Mouse (Mus musculus) large intestine, adult 2 months (tissue): ENCODE measurements around the gene Pon2. TPM values are rescaled to one million over a fixed set of nuclear protein-coding genes. Genes with fewer than 3 reads are reported as not detected.
"Not testable (repeated sequence)": the region's sequence is repeated elsewhere in the genome, so short reads cannot be mapped to it uniquely, and the experiment has no call there.

ENCODE experiments used
- DNase-seq: peaks from one replicate; pipeline ENCODE4 v3.0.0-alpha.2; 2012; ENCODE audit warnings: low read depth, low spot score
- WGBS: fragments of 180-500 bp; shearing (Covaris S2); methylation state at CpG from one replicate; pipeline ENCODE4 v1.1.7; 2018; 5-methylcytosine and 5-hydroxymethylcytosine counted together
- polyA plus RNA-seq: library from polyadenylated mRNA; depleted of rRNA; stranded (reverse); fragments of >200 nt; gene quantifications from 2 replicates; pipeline ENCODE4 v1.2.3, GENCODE M21; 2012; rRNA removed

The Pon2 gene
- polyA plus RNA-seq: 28.7 and 37.6 TPM in 2 replicates

GRCm38 (mm10) chr6:5298092-5298554, at the start of gene Pon2:
TSS of gene Pon2 (minus strand) at chr6:5298455.
- under 1% methylated on average over 44 of the region's 47 CpGs for WGBS
- DNase-seq: no peak

- WGBS: 47% methylated on average over 6 of the region's 6 CpGs
- no peak for DNase-seq
Observed at GRCm38 (mm10) chr6:5344255-5344654, 46.0 kb upstream of the Pon2 start.

- WGBS: 80% methylated on average over 1 of the region's 1 CpGs
- not testable (repeated sequence) for DNase-seq
Observed at GRCm38 (mm10) chr6:5339283-5339682, 41.0 kb upstream of the Pon2 start.

- not testable (repeated sequence) for DNase-seq
- WGBS: 92% methylated on average over 4 of the region's 4 CpGs
Observed at GRCm38 (mm10) chr6:5338781-5339180, 40.5 kb upstream of the Pon2 start.

- not testable (repeated sequence) for DNase-seq
Observed at GRCm38 (mm10) chr6:5336016-5336415, 37.8 kb upstream of the Pon2 start.

- DNase-seq: no peak
- 81% methylated on average over 5 of the region's 5 CpGs for WGBS
Observed at GRCm38 (mm10) chr6:5334021-5334420, 35.8 kb upstream of the Pon2 start.

DNA sequence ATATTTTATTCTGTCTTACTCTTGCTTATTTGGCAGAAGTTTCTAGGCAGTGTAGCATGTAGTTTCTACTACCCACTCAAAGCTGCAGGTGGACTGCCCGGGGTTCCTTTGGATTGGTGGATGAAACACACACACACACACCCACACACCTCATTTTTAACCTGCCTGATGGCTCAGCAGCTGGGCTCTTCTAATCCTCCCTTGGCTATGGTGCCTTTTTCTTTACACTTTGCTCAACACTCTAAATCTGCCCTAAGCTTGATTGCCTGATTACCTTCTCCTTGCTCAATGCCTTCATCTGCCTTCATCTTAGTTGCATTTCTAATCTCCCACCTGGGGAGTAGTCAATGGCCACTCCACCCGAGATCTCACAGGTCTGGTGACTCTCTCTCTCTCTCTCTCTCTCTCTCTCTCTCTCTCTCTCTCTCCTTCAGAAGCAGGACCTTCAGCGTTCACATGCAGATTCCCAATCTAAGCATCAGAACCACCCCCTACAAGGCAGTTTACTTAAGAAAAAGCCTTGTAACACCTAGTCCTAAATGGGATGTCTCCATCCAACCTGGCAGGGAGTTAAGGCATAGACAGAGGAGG, 34.4 kb upstream of the Pon2 start:
- DNase-seq: no peak

DNA sequence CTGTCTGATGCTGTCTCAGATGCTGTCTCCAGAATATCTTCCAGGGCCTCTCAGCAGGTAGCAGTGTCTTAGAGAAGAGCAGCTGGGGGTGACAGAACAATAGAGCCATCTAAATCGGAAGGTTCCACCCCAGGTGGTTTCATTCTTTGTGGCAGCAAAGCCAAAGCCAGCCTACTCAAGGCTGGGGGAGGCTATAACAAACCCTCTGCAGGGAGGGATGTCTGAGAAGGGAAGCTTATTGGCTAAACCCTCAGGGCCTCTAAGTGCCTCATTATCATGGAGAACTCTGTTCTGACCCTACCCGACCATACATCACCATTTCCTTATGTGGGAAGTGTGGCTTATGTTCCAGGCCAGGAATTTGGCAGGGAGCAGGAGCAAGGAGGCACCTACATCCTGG, 26.9 kb upstream of the Pon2 start:
- 72% methylated on average over 2 of the region's 2 CpGs for WGBS
- DNase-seq: no peak

More for the DNA sequence above, 34.4 kb upstream of the Pon2 start:
- 76% methylated on average over 3 of the region's 3 CpGs for WGBS

- 94% methylated on average over 6 of the region's 6 CpGs for WGBS
- DNase-seq: not testable (repeated sequence)
Observed at GRCm38 (mm10) chr6:5324101-5324500, 25.8 kb upstream of the Pon2 start.

DNA sequence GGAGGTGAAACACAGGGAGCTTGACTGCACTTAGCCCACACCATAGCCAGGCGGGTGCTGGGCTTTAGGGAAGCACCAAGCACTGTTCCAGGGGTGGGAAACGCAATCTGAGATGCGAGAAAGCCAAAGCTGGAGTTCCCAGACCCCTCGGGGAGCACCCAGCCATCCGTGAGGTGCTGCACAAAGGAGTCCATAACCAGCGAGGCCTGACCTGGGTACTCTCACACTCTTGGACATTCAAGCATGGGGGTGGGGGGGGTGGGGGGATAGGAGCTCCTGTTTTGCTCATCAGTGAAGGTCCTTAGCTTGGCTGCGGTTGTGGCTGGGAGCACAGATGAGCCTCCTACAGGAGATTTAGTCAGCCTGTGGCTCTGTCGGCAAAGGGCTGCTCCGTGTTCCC, 18.4 kb upstream of the Pon2 start:
- 96% methylated on average over 9 of the region's 9 CpGs for WGBS
- no peak for DNase-seq

- WGBS: 33% methylated on average over 3 of the region's 3 CpGs
- DNase-seq: no peak
Observed at GRCm38 (mm10) chr6:5315053-5315759, 17.0 kb upstream of the Pon2 start.

DNA sequence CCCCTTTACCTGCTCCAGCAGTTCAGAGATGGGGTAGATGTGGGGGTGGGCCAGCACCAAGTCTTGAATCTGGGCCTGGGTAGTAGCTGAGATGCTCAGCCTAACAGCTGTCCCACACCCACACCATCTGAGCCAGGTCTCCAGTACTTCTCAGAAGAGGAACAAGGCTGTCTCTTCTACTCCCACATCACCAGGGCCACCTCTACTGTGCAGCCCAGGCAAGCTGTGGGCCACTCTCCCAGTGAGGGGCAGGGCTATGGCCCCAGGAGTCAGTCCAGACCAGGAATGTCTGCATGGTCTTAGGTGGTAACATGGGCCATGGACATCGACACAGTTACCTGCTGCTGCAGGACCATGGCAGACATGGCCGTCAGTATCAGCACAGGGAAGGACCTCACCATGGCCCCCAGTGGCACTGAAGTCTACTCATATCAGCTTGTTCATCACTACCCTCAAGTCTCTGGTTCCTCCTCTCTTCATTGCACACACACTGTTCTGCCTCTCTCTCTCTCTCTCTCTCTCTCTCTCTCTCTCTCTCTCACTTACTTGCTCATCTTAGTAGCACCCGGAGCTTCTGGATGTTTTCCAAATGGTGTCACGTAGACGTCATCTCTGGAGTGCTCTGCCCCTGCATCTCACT, 15.8 kb upstream of the Pon2 start:
- WGBS: 58% methylated on average over 5 of the region's 5 CpGs
- DNase-seq: no peak

DNA sequence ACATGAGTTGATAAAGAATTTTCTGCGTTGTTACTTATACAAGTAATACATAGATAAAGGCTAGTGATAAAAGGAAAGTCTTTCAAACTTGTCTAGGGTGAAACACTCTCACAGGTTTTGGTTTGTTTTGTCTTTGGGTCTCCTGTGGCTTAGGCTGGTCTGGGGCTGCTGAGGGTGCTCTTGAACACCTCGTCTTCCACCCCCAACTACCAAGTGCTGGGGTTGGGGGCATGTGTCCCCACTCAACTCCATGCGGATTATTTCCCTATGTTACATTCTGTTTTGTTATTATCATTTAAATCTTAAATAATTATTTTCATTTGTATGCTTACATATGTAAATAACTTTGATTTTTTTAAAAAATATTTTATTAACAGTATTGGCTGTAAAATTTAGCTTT, 12.2 kb upstream of the Pon2 start:
- 77% methylated on average over 3 of the region's 3 CpGs for WGBS
- DNase-seq: no peak

DNA sequence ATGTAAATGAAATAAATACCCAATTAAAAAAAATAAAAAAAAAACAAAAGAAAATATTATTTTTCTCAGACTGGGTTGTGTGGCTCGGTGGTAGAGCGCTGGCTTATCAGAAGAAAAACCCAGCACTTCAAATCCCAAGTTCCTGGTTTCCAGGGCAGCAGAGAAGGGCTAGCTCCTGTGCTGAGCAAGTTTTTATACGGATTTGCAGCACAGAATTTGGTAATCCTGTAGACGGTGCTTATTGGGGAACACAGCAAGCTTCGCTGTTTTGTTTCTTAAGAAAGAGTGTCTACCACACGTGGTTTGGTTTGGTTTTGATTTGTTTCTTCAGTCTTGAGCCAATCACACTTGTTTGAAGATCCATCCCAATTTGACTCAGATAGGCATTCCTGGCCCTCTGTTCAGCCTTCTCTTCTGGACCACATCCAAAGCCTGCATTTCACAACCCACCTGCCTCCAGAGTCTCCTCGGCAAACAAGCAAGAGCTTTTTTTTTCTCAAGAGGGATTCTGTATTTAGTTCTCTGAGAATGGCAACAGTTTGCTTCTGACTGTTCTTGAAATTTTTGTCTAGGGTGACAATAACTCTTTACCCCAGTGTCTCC, 11.4 kb upstream of the Pon2 start:
- DNase-seq: no peak
- 49% methylated on average over 7 of the region's 7 CpGs for WGBS

DNA sequence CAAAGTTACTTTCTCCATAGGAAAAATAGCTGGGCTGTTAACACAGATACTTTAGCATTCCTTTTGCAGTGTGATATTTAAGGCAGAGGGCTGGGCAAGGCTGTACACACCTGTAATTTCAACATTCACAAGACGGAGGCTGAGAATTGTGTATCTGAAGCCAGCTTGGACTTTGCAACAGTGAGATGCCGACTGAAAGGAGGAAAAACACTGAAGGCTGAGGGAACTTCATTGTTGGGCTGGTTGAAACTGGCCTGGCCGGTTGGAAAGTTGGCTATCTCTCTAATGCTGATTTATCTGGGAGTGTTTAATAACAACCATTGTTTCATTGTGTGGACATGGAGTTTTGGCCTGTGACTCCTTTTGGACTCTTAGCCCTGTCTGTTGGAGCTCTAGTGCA, 7.7 kb upstream of the Pon2 start:
- WGBS: 27% methylated on average over 3 of the region's 3 CpGs

DNA sequence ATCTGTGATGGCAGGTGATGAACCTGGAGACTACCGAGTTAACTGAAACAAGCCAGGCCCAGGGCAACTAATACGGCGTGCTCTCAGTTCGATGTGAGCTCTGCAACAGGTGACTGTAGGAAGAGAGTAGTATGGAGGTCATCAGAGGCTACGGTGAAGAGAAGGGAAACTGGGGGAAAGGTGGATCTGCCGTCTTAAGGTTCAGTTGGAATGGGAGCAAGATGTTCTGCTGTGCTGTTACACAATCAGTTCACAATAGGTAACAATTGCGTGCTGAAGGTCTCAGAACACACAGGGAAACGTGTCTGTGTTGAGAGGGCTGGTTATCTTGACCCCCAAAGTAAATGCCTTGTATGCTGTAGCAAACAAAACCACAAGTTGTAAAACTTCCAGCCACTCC, 6.7 kb upstream of the Pon2 start:
- WGBS: 28% methylated on average over 8 of the region's 8 CpGs
- DNase-seq: no peak

More for the DNA sequence above, 7.7 kb upstream of the Pon2 start:
- DNase-seq: no peak

DNA sequence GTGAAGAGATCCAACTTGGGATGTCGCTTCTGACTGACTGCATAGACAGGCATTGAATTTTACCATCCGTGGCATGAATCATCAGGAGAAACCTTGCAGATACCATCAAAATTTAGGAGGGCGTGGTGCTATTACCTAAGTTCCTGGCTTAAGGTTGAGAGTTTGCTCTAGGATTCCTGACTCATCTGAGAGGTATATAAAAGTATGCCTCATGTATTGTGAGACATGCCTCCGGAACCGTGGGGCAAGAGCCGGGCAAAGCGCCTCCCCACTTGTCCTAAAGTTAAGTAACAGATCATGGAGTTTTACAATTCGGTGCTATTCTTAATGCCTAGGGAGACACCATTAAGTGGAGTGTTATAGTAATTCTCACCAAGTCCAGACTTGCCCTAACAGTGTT, 2.4 kb upstream of the Pon2 start:
- 55% methylated on average over 8 of the region's 8 CpGs for WGBS
- no peak for DNase-seq

- 60% methylated on average over 5 of the region's 5 CpGs for WGBS
- no peak for DNase-seq
Observed at GRCm38 (mm10) chr6:5299561-5299960, 1.3 kb upstream of the Pon2 start.

GRCm38 (mm10) chr6:5297321-5298091, 749 bp downstream of the Pon2 start:
- WGBS: under 1% methylated on average over 25 of the region's 25 CpGs
- no peak for DNase-seq

GRCm38 (mm10) chr6:5296067-5296466, 2.2 kb downstream of the Pon2 start:
- WGBS: 45% methylated on average over 7 of the region's 7 CpGs
- DNase-seq: no peak
